Mouse (Mus musculus): ENCODE results near the gene Crybg1.
"Not testable (repeated sequence)": the region's sequence is repeated elsewhere in the genome, so short reads cannot be mapped to it uniquely, and the experiment has no call there.

Gene Crybg1

DNA sequence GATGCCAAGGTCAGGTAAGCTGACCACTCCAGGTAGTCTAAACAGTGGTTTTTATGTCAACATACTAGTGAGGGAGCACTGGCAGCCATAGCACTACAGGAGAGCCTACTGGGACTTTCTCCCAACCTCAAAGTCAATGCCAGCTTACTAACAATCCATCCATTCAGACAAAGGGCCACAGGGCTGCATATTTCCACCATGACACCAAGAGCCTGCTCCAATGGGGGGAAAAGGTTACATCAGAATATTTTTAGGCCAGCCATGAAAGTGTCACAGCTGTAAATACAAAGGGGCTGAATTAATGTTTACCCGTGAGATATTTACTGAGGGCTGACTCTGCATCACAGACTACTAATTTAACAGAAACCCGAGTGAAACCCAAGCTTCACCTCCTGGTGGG, 175.4 kb downstream of the Crybg1 start:
- DNase-seq (ENCODE audit: low spot score in 2 of 2): no peak

DNA sequence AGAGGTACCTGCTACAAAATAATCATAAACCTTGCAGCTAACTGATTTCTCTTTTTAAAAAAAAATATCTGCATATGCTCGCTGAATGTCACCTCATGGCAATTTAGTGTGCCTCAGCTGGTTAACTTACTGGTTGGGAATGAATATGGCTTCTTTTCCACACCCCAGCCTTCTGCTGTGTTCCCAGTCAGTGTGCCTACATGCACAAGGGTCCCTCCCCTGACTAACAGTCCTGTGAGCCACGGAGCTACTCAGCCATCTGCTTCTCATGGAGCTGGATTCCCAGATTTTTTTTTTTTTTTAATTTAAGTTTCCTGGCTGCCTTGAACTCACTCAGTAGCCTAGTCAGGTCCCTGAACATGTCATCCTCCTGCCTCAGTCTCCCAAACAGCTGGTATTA, 183.7 kb downstream of the Crybg1 start:
- no peak for DNase-seq (ENCODE audit: low spot score in 2 of 2)

DNA sequence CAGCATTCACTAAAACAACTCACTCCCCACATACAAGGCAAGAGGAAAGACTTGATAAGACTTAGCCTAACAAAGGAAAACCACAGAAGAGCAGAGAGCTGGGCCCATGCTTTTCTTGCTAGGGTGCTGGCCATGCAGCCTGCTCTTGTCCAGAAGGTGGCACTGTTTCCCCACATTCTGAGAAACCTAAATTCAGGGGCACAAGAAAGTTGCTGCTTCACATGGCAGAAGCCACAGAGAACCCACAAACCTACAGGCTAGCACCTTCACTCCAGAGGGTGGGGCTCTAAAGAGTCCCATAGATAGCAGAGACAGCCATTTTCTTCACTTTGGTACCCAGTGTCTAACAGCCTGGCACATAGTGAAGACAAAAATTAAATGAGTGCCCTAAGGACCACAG, 194.7 kb downstream of the Crybg1 start:
- peak in 1 of 2 experiments; percentile 44 for DNase-seq (ENCODE audit: low spot score in 2 of 2)

DNA sequence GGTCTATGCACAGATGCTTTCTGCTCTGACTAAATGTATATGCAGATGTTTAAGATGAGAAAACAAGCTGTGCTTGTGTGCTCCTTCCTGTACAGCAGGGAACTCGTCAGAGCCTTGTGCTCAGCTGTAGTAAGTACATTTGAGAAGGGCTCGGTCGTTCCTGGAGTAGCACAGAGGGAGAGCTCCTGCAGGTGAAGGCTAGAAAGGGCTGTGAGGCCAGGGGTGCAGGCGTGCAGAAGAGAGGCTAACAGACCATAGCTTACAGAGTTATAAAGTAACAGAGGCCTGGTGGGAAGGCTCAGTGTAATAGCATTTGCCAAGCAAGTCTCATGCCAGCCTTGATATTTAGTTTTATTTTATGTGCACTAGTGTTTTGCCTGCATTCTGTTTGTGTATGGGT, 203.2 kb downstream of the Crybg1 start:
- no peak for DNase-seq (ENCODE audit: low spot score in 2 of 2)

DNA sequence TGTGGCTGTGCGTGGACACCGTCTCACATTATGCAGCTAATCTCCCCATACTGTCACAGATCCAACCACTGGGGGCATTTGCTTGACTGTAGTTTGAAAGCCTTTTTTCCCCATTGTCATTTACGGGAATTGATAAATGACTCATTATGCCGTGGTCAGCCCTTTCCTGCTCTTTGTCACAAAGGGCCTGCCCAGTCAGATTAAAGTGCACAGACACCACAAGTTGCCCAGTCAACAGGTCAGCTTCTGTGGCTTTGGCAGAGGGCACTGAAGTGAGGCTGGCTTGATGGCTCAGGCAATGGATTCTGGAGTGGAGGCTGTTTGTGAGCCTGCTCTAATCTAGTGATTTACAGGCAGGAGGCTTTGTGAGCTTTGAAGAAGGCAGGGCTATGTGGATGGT, 204.9 kb downstream of the Crybg1 start:
- DNase-seq (ENCODE audit: low spot score in 2 of 2): no peak

DNA sequence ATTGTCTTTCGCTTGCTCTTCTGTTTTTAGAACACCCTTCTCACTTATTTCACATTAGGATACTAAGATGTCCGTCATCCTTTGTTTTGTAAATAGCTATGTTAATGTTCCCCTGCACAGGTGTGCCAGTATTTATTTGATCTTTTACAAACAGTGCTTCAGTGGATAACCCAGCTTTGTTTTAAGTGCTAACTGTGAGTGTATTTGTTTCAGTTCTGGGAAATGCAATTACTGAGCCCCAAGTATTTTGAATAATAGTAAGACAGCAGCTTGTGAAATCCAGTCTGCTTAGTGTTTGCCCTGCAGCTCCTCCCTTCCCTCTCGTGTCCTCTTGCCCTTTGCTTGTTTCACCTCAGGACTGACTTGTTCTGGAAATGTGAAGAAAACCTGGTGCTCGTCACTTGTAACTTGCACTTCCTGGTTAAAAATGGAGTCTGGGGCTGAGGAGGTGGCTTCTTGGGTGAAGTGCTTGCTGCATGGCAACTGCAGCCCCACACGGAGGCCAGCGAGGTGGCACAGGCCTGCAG, 209.5 kb downstream of the Crybg1 start:
- DNase-seq (ENCODE audit: low spot score in 2 of 2): no peak

DNA sequence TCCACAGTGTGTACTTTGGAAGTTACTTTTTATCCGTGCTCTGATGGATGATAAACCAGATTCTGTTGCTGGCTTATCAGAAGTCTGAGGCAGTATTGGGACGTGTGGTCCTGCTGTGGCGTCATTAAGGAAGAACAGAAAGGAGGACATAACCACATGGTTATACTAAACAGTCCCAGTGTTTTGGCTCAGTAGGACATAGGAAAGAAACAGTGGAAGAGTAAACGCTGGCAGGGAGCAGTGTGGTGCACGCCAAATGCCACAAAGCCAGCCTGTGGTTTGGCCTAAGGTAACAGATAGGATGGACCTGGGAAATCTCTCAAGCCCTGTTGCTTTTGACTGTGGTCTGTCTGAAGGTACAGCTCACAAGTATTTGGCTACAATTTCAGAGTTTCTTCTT, 220.1 kb downstream of the Crybg1 start:
- no peak for DNase-seq (ENCODE audit: low spot score in 2 of 2)

DNA sequence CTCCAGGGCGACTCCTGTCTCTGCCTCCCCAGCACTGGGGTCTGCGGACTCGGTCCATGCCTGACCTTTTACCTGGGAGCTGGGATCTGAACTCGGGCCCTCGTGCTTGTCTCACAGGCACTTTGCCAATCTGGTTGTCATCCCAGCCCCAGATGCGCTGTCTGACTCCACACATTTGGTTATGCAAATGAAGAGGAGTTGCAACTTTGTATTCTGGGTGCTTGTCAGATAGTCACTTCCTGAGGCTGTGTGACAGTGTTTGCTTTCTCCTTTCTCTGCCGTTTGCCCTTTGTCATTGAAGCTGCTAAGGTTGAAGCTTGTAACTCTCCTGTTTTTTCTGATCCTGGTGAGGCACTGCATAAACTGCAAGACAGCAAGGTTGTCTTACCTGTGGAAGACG, 220.9 kb downstream of the Crybg1 start:
- DNase-seq (ENCODE audit: low spot score in 2 of 2): no peak

DNA sequence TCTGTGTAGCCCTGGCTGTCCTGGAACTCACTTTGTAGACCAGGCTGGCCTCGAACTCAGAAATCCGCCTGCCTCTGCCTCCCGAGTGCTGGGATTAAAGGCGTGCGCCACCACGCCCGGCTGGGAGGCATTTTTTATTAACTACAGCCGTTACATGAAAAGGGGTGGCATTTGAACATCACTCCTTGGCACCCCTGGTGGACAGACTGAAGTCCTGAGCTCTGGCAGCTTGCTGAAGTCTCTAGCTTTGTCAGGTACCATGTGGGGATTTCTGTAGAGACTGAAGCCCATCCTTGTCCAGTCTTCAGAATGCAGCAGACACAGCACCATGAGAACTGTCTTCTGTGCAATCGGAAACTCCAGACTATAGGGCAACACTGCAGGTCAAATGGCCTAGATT, 222.9 kb downstream of the Crybg1 start:
- DNase-seq (ENCODE audit: low spot score in 2 of 2): not testable (repeated sequence)

DNA sequence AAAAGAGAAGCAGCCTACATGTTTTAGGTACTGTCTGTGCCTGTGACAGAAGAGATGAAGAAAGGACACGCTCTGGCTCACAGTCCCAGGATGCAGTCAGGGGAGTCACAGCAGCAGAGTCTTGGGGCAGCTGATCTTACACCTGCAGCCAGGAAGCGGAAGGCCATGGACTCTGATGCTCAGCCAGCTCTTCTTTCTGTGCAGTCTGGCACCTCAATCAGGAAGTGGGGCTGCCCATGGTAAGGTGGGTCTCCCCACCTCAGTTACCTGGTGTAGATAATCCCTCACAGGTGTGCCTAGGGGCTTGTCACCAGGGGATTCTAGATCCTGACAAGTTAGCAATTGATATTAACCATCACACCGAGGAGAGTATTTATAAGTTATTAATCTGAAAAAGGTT, 225.6 kb downstream of the Crybg1 start:
- no peak for DNase-seq (ENCODE audit: low spot score in 2 of 2)

DNA sequence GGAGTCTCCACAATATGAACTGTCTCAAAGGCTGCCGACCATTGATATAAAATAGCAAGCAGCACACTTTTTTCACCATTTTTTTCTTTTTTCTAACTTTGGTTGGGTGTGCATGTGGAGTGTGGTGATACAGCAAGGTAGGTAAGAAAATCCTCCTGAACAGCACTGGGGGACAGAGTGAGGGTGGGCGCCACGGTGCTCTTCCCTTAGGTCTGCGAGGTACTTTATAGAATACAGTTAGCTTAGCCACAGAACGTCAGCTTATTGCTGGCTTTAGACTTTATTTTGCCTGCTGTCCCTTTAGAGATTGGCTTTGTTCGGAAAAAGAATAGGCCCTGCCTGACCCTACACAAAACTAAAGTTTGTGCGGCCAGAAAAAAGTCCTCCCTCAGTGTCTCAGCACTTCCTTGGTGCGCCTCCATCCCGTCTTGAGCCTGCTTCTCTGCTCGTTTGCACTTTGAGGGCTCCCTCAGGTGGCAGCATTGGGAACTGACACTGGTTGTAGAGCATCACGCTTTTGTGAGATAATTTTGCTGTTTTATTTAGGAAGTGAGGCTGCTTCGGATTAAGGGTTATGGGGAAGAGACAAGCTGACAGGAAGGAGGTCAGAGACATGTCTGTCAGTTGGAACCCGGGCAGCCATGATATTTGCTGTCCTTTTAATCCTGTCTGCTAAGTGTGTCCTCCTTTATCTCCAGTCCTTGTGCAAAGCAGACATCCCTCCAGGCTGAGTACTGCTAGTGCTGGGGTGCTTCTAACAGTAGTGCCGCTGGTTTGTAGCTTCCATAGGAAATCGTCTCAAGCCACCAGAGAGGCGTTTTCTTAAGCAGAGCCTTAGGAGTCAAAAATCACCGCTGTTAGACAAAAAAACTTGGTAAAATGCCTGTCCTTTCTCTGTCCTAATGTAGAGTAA, 229.7 kb downstream of the Crybg1 start:
- DNase-seq (ENCODE audit: low spot score in 2 of 2): peak; percentile 52 to 80

DNA sequence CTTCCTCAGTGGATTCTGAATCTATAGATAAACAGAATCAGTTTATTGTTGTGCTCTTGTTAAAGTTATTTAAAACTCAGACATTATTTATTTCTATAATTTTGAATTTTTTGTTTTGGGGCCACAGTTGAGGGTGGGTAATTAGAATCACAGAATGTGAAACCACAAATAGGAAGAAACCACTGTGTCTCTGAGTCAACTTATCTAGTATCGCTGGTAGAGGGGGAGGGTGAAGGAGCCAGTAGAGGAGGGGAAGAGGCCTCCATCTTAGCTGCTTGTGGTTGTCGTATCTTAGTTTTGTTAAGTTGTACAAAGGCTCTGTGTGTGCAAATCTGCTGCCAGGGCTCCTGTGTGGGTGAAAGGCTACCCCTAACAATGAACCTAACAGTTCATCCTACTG, 231.9 kb downstream of the Crybg1 start:
- no peak for DNase-seq (ENCODE audit: low spot score in 2 of 2)

DNA sequence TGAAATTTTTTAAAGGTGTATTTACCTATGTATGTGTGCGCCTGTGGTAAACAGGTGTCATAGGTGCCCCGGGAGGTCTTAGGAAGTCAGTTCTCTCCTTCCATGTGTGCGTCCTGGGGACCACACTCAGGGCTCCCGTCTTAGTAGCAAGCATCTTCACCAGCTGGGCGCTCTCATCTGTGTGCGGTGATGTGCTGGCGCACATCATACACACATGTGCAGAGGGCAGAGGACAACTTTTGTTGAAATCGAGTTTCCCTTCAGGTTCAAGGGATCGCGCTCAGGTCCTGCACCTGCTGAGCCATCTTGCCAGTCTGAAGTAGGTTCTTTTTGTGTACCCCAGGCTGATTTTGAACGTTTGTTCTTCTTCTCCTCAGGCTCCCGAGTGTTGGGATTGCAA, 232.5 kb downstream of the Crybg1 start:
- no peak for DNase-seq (ENCODE audit: low spot score in 2 of 2)

DNA sequence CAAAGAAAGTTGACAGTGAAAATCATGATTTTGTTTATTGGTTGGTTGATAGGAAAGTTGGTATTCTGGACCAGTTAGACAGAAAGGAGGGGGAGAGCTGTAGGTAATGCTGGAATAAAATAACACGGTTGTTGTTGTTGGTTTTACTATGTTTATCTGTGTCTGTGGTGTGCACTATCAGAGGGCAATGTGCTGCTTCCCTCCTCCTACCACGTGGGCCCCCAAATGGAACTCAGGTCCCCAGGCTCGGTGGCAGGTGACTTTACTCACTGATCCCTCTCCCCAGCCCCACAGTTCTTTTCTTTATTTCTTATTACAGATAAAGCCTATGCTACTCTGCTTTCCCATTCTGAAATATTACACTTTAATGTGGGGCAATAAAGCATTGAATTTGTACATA, 236.4 kb downstream of the Crybg1 start:
- DNase-seq (ENCODE audit: low spot score in 2 of 2): no peak

DNA sequence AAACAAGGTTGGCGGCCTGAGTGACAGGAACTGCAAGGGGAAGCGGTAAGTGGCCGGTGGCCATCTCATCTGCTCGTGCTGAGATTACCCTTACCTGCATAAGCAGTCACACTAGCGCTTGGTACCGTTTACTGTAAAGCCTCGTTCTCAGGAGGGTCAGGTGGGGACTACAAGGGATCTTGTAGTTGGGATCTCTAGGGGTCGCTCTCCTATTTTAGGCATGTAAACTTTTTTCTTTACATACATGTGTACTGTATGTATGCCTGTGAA, 237.8 kb downstream of the Crybg1 start:
- DNase-seq (ENCODE audit: low spot score in 2 of 2): no peak

DNA sequence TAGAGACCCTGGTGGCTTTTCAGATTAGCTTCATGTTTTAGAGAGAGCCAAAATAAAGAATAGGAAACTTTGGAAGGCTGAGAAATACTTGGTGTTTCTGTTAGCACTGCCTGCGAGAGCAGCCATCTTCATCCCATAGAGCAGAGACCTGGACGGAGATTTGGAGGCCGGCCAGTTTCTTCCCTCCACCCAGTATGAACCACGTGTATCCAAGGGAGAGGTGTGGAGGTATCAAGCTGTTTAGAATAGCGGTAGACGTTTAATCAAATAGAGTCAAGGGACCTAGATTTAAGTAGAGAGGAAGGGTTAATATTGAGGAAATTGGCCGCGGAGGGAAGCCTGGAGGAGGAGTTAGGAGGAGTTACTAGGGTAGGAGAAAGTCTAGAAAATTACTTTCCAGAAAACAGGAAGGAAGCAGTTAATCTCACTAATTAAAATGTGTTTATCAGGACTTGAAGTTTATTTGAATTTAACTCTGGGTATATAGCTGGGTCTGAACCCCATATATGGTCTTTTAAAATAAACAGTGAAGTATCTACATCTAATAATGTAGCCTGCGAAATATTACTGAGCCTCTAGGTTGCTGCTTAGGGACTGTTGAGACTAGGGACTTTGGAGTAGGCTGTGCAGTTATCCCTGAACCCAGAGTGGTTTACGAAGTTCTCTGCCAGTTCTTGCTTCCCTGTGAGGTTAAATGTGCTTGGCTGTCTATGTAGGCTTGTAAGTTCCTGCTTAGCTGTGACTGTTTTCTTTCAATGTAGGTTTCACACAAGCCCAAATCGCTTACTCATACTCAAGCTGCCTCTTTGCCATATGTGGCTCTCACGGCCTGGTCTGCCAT, 238.4 kb downstream of the Crybg1 start:
- DNase-seq (ENCODE audit: low spot score in 2 of 2): no peak

DNA sequence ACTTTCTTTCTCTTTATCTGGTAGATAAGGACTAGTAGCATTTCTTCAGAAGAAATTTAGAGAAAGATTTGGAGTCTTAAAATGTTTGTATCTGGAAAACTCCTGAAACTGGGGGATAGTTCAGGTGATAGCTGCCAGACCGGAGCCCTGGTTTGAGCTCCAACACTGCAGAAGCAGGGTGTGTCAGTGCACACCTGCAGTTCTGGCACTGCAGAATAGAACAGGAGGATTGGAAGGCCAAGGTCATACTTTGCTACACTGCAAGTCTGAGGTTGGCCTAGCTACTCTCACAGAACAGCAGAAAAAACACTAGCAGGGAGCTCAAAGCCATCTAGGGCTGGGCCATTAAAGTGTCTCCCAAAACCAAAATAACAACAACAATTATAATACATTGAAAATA, 244.1 kb downstream of the Crybg1 start:
- no peak for DNase-seq (ENCODE audit: low spot score in 2 of 2)

DNA sequence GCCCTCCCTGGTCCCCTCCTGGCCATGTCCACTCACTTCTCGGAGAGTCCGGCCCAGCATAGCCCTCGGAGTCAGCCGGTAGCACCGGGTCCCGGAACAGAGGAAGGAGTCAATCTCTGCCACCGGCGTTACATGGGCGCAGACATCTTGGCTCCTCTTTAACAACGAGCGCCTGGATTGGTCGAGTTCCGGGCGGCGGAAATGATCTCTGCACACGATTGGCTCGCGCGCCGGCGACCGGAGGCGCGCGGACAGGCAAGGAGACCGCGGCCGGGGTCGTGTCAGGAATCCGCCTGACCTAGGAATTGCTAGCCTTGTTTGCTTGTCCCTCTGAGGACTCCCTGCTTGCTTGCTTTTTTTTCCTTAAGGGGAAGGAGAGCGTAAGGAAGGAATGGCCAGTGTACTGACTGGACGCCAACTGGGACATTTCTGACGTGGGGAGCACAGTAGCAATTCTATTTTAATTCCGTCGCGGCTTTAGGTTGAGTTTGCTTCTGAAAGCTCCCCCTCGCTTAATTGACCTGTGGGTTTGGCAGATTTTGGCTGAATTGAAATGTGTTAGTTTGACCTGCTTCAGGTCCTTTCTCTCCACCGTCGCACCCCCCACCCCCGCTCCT, 247.0 kb downstream of the Crybg1 start, which contains the start of the genes Qrsl1 and Rtn4ip1:
Gene Qrsl1, minus strand, starts transcription at position 168 of the 617 bp plus-strand sequence.
Gene Rtn4ip1, plus strand, starts transcription at position 230 of the 617 bp plus-strand sequence.
- DNase-seq (ENCODE audit: low spot score in 2 of 2): peak; percentile 84 to 92

DNA sequence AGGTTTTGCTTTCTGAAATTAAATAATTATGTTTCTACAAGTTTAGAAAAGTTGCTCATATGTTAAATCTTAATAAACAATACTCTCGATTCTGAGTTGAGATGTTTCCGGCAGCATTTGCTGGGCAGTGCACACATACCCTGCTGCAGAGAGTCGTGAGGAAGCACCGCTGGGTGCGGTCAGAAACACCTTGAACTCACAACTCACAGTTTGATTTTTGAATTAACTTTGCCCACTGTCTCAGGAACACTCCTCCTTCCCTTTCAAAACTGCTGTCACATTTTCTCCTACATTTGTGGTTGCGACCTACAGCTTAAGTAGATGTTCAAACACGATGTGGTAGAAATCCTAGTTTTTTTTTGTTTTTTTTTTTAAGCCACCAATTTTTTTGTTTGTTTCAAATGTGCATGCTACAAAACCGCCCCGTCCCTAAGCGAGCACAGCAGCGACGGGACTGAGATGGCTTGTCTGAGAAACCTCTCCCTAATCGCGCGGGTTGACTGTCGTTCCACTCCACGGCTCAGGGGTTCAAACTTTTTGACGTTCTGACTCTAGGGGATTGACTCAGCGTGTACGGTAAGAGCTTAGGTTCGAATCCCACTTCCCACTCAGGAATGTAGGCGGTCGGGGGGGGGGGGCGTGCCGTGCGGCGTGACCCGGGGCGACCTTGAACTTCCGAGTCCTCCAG, 247.6 kb downstream of the Crybg1 start:
- DNase-seq (ENCODE audit: low spot score in 2 of 2): no peak
